Mouse (Mus musculus) MEL (cell line): Measurements from ENCODE around the gene Spock1. TPM values are rescaled to one million over a fixed set of nuclear protein-coding genes. Genes with fewer than 3 reads are reported as not detected.

Experiments used
- DNase-seq: peaks from one replicate; pipeline ENCODE4 v3.0.0; 2011; ENCODE audit warnings: low read depth, low spot score
- H3K27ac ChIP-seq: 2 replicates; pipeline ENCODE4 v1.5.1; 2012; ENCODE audit warnings: low read depth, mild to moderate bottlenecking, control low read depth, low read length, moderate library complexity; ENCODE audit not compliant: control insufficient read depth
- H3K27me3 ChIP-seq, 2 experiments: fragments of 150-350 bp in 1 of 2; sonication (generic) in 1 of 2; 2 replicates each; pipeline ENCODE4 v1.6.1; 2012; ENCODE audit warnings: low read length in 2 of 2, mild to moderate bottlenecking in 2 of 2, improper control_type of control experiment in 1 of 2, moderate library complexity in 1 of 2; ENCODE audit not compliant: insufficient read depth in 2 of 2, control insufficient read depth in 1 of 2
- H3K36me3 ChIP-seq, 2 experiments: 2 replicates each; pipeline ENCODE4 v1.6.1; 2012 to 2014; ENCODE audit warnings: low read length in 2 of 2, improper control_type of control experiment in 1 of 2, inconsistent platforms in 1 of 2, mild to moderate bottlenecking in 1 of 2; ENCODE audit not compliant: insufficient read depth in 2 of 2, control insufficient read depth in 1 of 2
- H3K4me1 ChIP-seq, 2 experiments: fragments of 150-350 bp in 1 of 2; sonication (generic) in 1 of 2; 2 replicates each; pipeline ENCODE4 v1.6.1; 2012; ENCODE audit warnings: low read length in 2 of 2, improper control_type of control experiment in 1 of 2, mild to moderate bottlenecking in 1 of 2; ENCODE audit not compliant: insufficient read depth in 2 of 2, control insufficient read depth in 1 of 2
- H3K4me3 ChIP-seq, 2 experiments: fragments of 150-350 bp in 1 of 2; sonication (generic) in 1 of 2; 2 replicates each; pipeline ENCODE4 v1.5.1; 2012; ENCODE audit warnings: low read depth in 2 of 2, low read length in 2 of 2, mild to moderate bottlenecking in 2 of 2, moderate library complexity in 2 of 2, control low read depth in 1 of 2, improper control_type of control experiment in 1 of 2; ENCODE audit not compliant: control insufficient read depth in 1 of 2, insufficient read depth in 1 of 2
- H3K79me2 ChIP-seq: 2 replicates; pipeline ENCODE4 v1.6.1; 2012; ENCODE audit warnings: mild to moderate bottlenecking, low read length, moderate library complexity; ENCODE audit not compliant: control insufficient read depth, poor library complexity, insufficient read depth
- H3K9ac ChIP-seq: 2 replicates; pipeline ENCODE4 v1.6.1; 2012; ENCODE audit warnings: low read depth, mild to moderate bottlenecking, control low read depth, low read length, moderate library complexity; ENCODE audit not compliant: control insufficient read depth, poor library complexity, severe bottlenecking
- H3K9me3 ChIP-seq: fragments of 150-350 bp; sonication (generic); replicated peaks from 2 replicates; pipeline ENCODE4 v1.6.1; 2012; ENCODE audit warnings: mild to moderate bottlenecking, low read length, improper control_type of control experiment, moderate library complexity; ENCODE audit not compliant: insufficient read depth
- BHLHE40 ChIP-seq: IDR thresholded peaks from 2 replicates; pipeline ENCODE4 v1.6.1; 2012; ENCODE audit warnings: low read depth, mild to moderate bottlenecking, inconsistent platforms, low read length, improper control_type of control experiment, borderline replicate concordance
- E2F4 ChIP-seq: IDR thresholded peaks from 2 replicates; pipeline ENCODE4 v1.6.1; 2011; ENCODE audit warnings: low read depth, low read length, improper control_type of control experiment, borderline replicate concordance
- HCFC1 ChIP-seq: IDR thresholded peaks from 2 replicates; pipeline ENCODE4 v1.6.1; 2012; ENCODE audit warnings: low read depth, mild to moderate bottlenecking, inconsistent platforms, low read length, improper control_type of control experiment, moderate library complexity
- JUND ChIP-seq: IDR thresholded peaks from 2 replicates; pipeline ENCODE4 v1.6.1; 2011; ENCODE audit warnings: low read depth, mild to moderate bottlenecking, improper control_type of control experiment, low read length
- KAT2A ChIP-seq: conservative IDR thresholded peaks from 2 replicates; pipeline ENCODE4 v1.6.1; 2012; ENCODE audit warnings: low read depth, low read length, improper control_type of control experiment, inconsistent platforms
- MAFK ChIP-seq: IDR thresholded peaks from 2 replicates; pipeline ENCODE4 v1.6.1; 2011; ENCODE audit warnings: low read depth, mild to moderate bottlenecking, low read length, improper control_type of control experiment, borderline replicate concordance
- MYB ChIP-seq: IDR thresholded peaks from 2 replicates; pipeline ENCODE4 v1.6.1; 2011; ENCODE audit warnings: mild to moderate bottlenecking, low read depth, low read length, improper control_type of control experiment
- NRF1 ChIP-seq: IDR thresholded peaks from 2 replicates; pipeline ENCODE4 v1.6.1; 2014; ENCODE audit warnings: low read depth, mild to moderate bottlenecking, inconsistent platforms, low read length, improper control_type of control experiment, moderate library complexity; ENCODE audit not compliant: poor library complexity, insufficient read depth, severe bottlenecking
- POLR2A ChIP-seq, 2 experiments: IDR thresholded peaks; 2 replicates each; pipeline ENCODE4 v1.6.1; 2011 to 2012; ENCODE audit warnings: low read length in 2 of 2, mild to moderate bottlenecking in 2 of 2, control low read depth in 1 of 2, improper control_type of control experiment in 1 of 2, low read depth in 1 of 2, moderate library complexity in 1 of 2; ENCODE audit not compliant: control insufficient read depth in 1 of 2, insufficient read depth in 1 of 2, poor library complexity in 1 of 2
- POLR2AphosphoS5 ChIP-seq: IDR thresholded peaks from 2 replicates; pipeline ENCODE4 v1.6.1; 2012; ENCODE audit warnings: low read depth, borderline replicate concordance, mild to moderate bottlenecking, inconsistent platforms, low read length, moderate library complexity, mixed read lengths
- RAD21 ChIP-seq: IDR thresholded peaks from 2 replicates; pipeline ENCODE4 v1.6.1; 2011; ENCODE audit warnings: mild to moderate bottlenecking, low read depth, low read length, improper control_type of control experiment
- SIN3A ChIP-seq: IDR thresholded peaks from 2 replicates; pipeline ENCODE4 v1.6.1; 2012; ENCODE audit warnings: low read length, improper control_type of control experiment, inconsistent platforms
- SMC3 ChIP-seq: IDR thresholded peaks from 2 replicates; pipeline ENCODE4 v1.6.1; 2011; ENCODE audit warnings: low read depth, low read length, improper control_type of control experiment
- TBP ChIP-seq: IDR thresholded peaks from 2 replicates; pipeline ENCODE4 v1.8.0; 2011; ENCODE audit warnings: low read depth, low read length, improper control_type of control experiment
- TCF12 ChIP-seq: IDR thresholded peaks from 2 replicates; pipeline ENCODE4 v1.6.1; 2014; ENCODE audit warnings: low read depth, mild to moderate bottlenecking, inconsistent platforms, low read length, improper control_type of control experiment, moderate library complexity
- UBTF ChIP-seq: IDR thresholded peaks from 2 replicates; pipeline ENCODE4 v1.6.1; 2012; ENCODE audit warnings: low read depth, mild to moderate bottlenecking, inconsistent platforms, low read length, improper control_type of control experiment, moderate library complexity, borderline replicate concordance; ENCODE audit not compliant: insufficient read depth
- USF1 ChIP-seq: IDR thresholded peaks from 2 replicates; pipeline ENCODE4 v1.6.1; 2014; ENCODE audit warnings: low read depth, mild to moderate bottlenecking, inconsistent platforms, low read length, improper control_type of control experiment, moderate library complexity
- ZKSCAN1 ChIP-seq: IDR thresholded peaks from 2 replicates; pipeline ENCODE4 v1.6.1; 2012; ENCODE audit warnings: low read depth, mild to moderate bottlenecking, inconsistent platforms, low read length, improper control_type of control experiment, moderate library complexity
- ZMIZ1 ChIP-seq: IDR thresholded peaks from 2 replicates; pipeline ENCODE4 v1.6.1; 2012; ENCODE audit warnings: low read depth, mild to moderate bottlenecking, inconsistent platforms, low read length, improper control_type of control experiment, moderate library complexity
- ZNF384 ChIP-seq: IDR thresholded peaks from 2 replicates; pipeline ENCODE4 v1.6.1; 2012; ENCODE audit warnings: low read depth, mild to moderate bottlenecking, inconsistent platforms, low read length, improper control_type of control experiment
- polyA plus RNA-seq, 2 experiments: library from polyadenylated mRNA; stranded (reverse) in 1 of 2; unstranded in 1 of 2; fragments of >175 nt in 1 of 2; fragments of >200 nt in 1 of 2; gene quantifications; 2 replicates each; pipeline versions ENCODE4 v1.2.1 to v1.2.4; 2012; ENCODE audit warnings: low replicate concordance in 2 of 2, low read depth in 1 of 2; ENCODE audit not compliant: insufficient read length in 2 of 2, insufficient read depth in 1 of 2, missing spikeins in 1 of 2
- total RNA-seq: library from RNA; depleted of rRNA; stranded (reverse); fragments of 300-350 nt; gene quantifications from 2 replicates; pipeline ENCODE4 v1.2.3, GENCODE M21; 2012

Spock1 gene
- total and polyA plus RNA-seq, 3 experiments = not detected

GRCm38 (mm10) chr13:57806816-57807215 lies 101.3 kb downstream of the Spock1 start:
- no peak for DNase-seq
- no peaks in the 10 kb centered on the region for H3K79me2 ChIP-seq
- no peaks in the 10 kb centered on the region for H3K4me1 ChIP-seq
- no peak overlapping the region for H3K9ac ChIP-seq
- H3K27me3 ChIP-seq = no peaks in the 10 kb centered on the region
- no peaks in the 10 kb centered on the region for H3K9me3 ChIP-seq
- H3K4me3 ChIP-seq = no peak overlapping the region
- no peak for TF ChIP-seq BHLHE40
- no peak for TF ChIP-seq ZKSCAN1
- TF ChIP-seq POLR2AphosphoS5 = no peak
- no peak for TF ChIP-seq HCFC1
- no peak for TF ChIP-seq POLR2A (IDR thresholded peaks at IDR 0.05; ENCODE audit: control insufficient read depth in 1 of 2, insufficient read depth in 1 of 2, low read depth in 1 of 2, low read length in 2 of 2, poor library complexity in 1 of 2)
- TF ChIP-seq MAFK = no peak
- no peak for TF ChIP-seq NRF1
- no peak for TF ChIP-seq RAD21
- TF ChIP-seq ZMIZ1 = no peak
- TF ChIP-seq SIN3A = no peak
- TF ChIP-seq MYB = no peak
- no peak for TF ChIP-seq USF1
- TF ChIP-seq ZNF384 = no peak
- no peak for TF ChIP-seq TCF12
- TF ChIP-seq TBP = no peak
- no peak for TF ChIP-seq SMC3
- H3K27ac ChIP-seq = no peak overlapping the region
- no peaks in the 10 kb centered on the region for H3K36me3 ChIP-seq

DNA sequence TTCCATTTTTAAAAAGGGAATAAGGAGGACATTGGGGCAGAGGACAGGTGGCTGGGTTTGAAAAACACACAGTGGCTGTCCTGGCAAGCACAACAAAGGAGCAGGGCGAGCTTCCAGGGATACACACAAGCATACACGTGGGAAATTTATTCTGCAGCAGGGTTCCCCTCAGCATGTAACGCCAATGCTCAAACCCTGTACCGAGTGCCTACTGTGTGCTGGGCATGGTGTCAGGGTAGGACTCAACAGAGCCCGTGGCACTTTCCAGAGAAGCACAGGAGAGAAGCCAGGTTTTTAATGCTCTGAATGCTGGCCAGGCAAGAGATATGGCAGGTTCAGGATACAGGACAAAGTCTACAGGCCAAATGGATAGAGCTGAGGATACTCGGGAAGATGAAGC lies 101.8 kb downstream of the Spock1 start:
- Histone ChIP-seq H3K79me2 (no peaks in the 10 kb centered on the region), H3K4me3 (no peak overlapping the region), H3K27ac (no peak overlapping the region), H3K27me3 (no peaks in the 10 kb centered on the region), H3K4me1 (no peaks in the 10 kb centered on the region), H3K36me3 (no peaks in the 10 kb centered on the region), H3K9ac (no peak overlapping the region), H3K9me3 (no peaks in the 10 kb centered on the region)
- TF ChIP-seq SIN3A = no peak
- no peak for TF ChIP-seq HCFC1
- TF ChIP-seq E2F4 = no peak
- TF ChIP-seq KAT2A = no peak
- TF ChIP-seq JUND = no peak
- TF ChIP-seq UBTF = no peak
- TF ChIP-seq MAFK = no peak
- no peak for DNase-seq
